Mouse (Mus musculus): ENCODE results near the gene Sorcs3.

GRCm38 (mm10) chr19:48787269-48787668, 581.4 kb downstream of the Sorcs3 start:
- TF ChIP-seq SRF (IDR thresholded peaks at IDR 0.05; ENCODE audit: control insufficient read depth, insufficient read length, low read depth) (no peak), MAX (IDR thresholded peaks at IDR 0.05; ENCODE audit: low read depth) (no peak), POLR2A (IDR thresholded peaks at IDR 0.05; ENCODE audit: insufficient read length, low read depth) (no peak), POLR2AphosphoS2 (IDR thresholded peaks at IDR 0.05; ENCODE audit: insufficient read length, low read depth) (no peak), TCF12 (IDR thresholded peaks at IDR 0.05; ENCODE audit: insufficient read depth, poor library complexity, severe bottlenecking) (no peak), E2F4 (IDR thresholded peaks at IDR 0.05; ENCODE audit: insufficient read depth) (no peak)
